Mouse (Mus musculus) kidney, embryonic 15.5 days (tissue): ENCODE results near the gene Col4a2. TPM values are rescaled to one million over a fixed set of nuclear protein-coding genes. Genes with fewer than 3 reads are reported as not detected.
A peak's percentile ranks its signal among the peaks of the same experiment; 100 is the strongest.

Experiments
- ATAC-seq: fragments of 200-750 bp; cut with Nextera tagmentation; replicated peaks from 2 replicates; pipeline ENCODE4 v1.8.0; 2017; ENCODE audit warnings: moderate TSS enrichment; ENCODE audit not compliant: low FRiP score
- H3K27ac ChIP-seq: fragments of 300-500 bp; sonication (generic); 2 replicates; pipeline ENCODE4 v1.5.1; 2015; ENCODE audit warnings: mild to moderate bottlenecking, inconsistent platforms
- H3K27me3 ChIP-seq: fragments of 300-500 bp; sonication (generic); 2 replicates; pipeline ENCODE4 v1.6.1; 2015; ENCODE audit warnings: inconsistent platforms
- H3K36me3 ChIP-seq: fragments of 300-500 bp; sonication (generic); 2 replicates; pipeline ENCODE4 v1.6.1; 2015; ENCODE audit warnings: inconsistent platforms
- H3K4me1 ChIP-seq: fragments of 300-500 bp; sonication (generic); 2 replicates; pipeline ENCODE4 v1.6.1; 2015; ENCODE audit warnings: inconsistent platforms
- H3K4me2 ChIP-seq: fragments of 300-500 bp; sonication (generic); 2 replicates; pipeline ENCODE4 v1.6.1; 2015; ENCODE audit warnings: moderate library complexity, mild to moderate bottlenecking, inconsistent platforms
- H3K4me3 ChIP-seq: fragments of 300-500 bp; sonication (generic); replicated peaks from 2 replicates; pipeline ENCODE4 v1.5.1; 2015; ENCODE audit warnings: mild to moderate bottlenecking, inconsistent platforms
- H3K9ac ChIP-seq: fragments of 300-500 bp; sonication (generic); 2 replicates; pipeline ENCODE4 v1.6.1; 2015; ENCODE audit warnings: mild to moderate bottlenecking, inconsistent platforms
- H3K9me3 ChIP-seq: fragments of 300-500 bp; sonication (generic); replicated peaks from 2 replicates; pipeline ENCODE4 v1.6.1; 2016; ENCODE audit warnings: inconsistent platforms
- WGBS: fragments of 180-500 bp; shearing (Covaris S2); methylation state at CpG from one replicate; pipeline ENCODE4 v1.1.7; 2015; ENCODE audit warnings: mixed read lengths; 5-methylcytosine and 5-hydroxymethylcytosine counted together
- polyA plus RNA-seq: library from polyadenylated mRNA; unstranded; fragments of >200 nt; fragmentation: Nextera tagmentation; extraction: Ambion mirVana; gene quantifications from 2 replicates; pipeline ENCODE4 v1.2.1, GENCODE M21; 2015

The Col4a2 gene
- polyA plus RNA-seq, 1 experiment from 2014 or later: 116 TPM

- Histone ChIP-seq H3K4me2 (no peak overlapping the region), H3K4me1 (peaks cover 70% of the 10 kb centered on the region)
- WGBS: 85% methylated on average over 4 of the region's 4 CpGs
Observed at GRCm38 (mm10) chr8:11366741-11367140, 54.1 kb downstream of the Col4a2 start.

GRCm38 (mm10) chr8:11367670-11368069, 55.1 kb downstream of the Col4a2 start:
- Histone ChIP-seq H3K27ac (no peak overlapping the region), H3K27me3 (no peaks in the 10 kb centered on the region), H3K4me1 (peaks cover 60% of the 10 kb centered on the region), H3K9ac (no peak overlapping the region), H3K36me3 (peaks cover 18% of the 10 kb centered on the region), H3K4me2 (no peak overlapping the region), H3K4me3 (no peak overlapping the region), H3K9me3 (no peaks in the 10 kb centered on the region)
- WGBS: 76% methylated on average over 5 of the region's 5 CpGs
- no peak for ATAC-seq

More at GRCm38 (mm10) chr8:11366741-11367140, 54.1 kb downstream of the Col4a2 start:
- no peak for ATAC-seq
- Histone ChIP-seq H3K4me3 (no peak overlapping the region), H3K36me3 (peaks cover 18% of the 10 kb centered on the region), H3K27me3 (no peaks in the 10 kb centered on the region), H3K27ac (peak overlapping the region; percentile 11; the same call in 1 of the 2 replicates), H3K9me3 (no peaks in the 10 kb centered on the region), H3K9ac (no peak overlapping the region)

- no peak overlapping the region for H3K4me2 ChIP-seq
- H3K9ac ChIP-seq: no peak overlapping the region
- no peak overlapping the region for H3K4me3 ChIP-seq
- H3K27me3 ChIP-seq: no peaks in the 10 kb centered on the region
- H3K27ac ChIP-seq: peak overlapping the region; percentile 42; the same call in 1 of the 2 replicates
- ATAC-seq: peak; percentile 77; the same call in 1 of the 2 replicates
- peaks cover 26% of the 10 kb centered on the region for H3K36me3 ChIP-seq
- 71% methylated on average over 19 of the region's 19 CpGs for WGBS
- no peaks in the 10 kb centered on the region for H3K9me3 ChIP-seq
- H3K4me1 ChIP-seq: peaks cover 42% of the 10 kb centered on the region
Observed at GRCm38 (mm10) chr8:11369526-11370203, 57.1 kb downstream of the Col4a2 start.

GRCm38 (mm10) chr8:11371347-11371746, 58.7 kb downstream of the Col4a2 start:
- Histone ChIP-seq H3K27ac (no peak overlapping the region), H3K36me3 (peaks cover 28% of the 10 kb centered on the region), H3K9ac (no peak overlapping the region), H3K27me3 (no peaks in the 10 kb centered on the region), H3K4me2 (no peak overlapping the region), H3K4me3 (no peak overlapping the region), H3K4me1 (peaks cover 55% of the 10 kb centered on the region), H3K9me3 (no peaks in the 10 kb centered on the region)
- WGBS: 66% methylated on average over 10 of the region's 10 CpGs
- no peak for ATAC-seq

- Histone ChIP-seq H3K9me3 (no peaks in the 10 kb centered on the region), H3K27ac (no peak overlapping the region), H3K4me1 (peaks cover 54% of the 10 kb centered on the region), H3K4me2 (no peak overlapping the region), H3K36me3 (peaks cover 28% of the 10 kb centered on the region), H3K9ac (no peak overlapping the region), H3K4me3 (no peak overlapping the region), H3K27me3 (no peaks in the 10 kb centered on the region)
- ATAC-seq: no peak
- 90% methylated on average over 8 of the region's 8 CpGs for WGBS
Observed at GRCm38 (mm10) chr8:11372080-11372479, 59.5 kb downstream of the Col4a2 start.

- Histone ChIP-seq H3K9me3 (no peaks in the 10 kb centered on the region), H3K27me3 (no peaks in the 10 kb centered on the region), H3K27ac (no peak overlapping the region), H3K4me2 (no peak overlapping the region), H3K9ac (no peak overlapping the region), H3K4me1 (peaks cover 57% of the 10 kb centered on the region), H3K4me3 (no peak overlapping the region), H3K36me3 (peaks cover 21% of the 10 kb centered on the region)
- no peak for ATAC-seq
- 88% methylated on average over 15 of the region's 15 CpGs for WGBS
Observed at GRCm38 (mm10) chr8:11373643-11374325, 61.2 kb downstream of the Col4a2 start.

- WGBS: 89% methylated on average over 15 of the region's 15 CpGs
- H3K4me3 ChIP-seq: no peak overlapping the region
- H3K4me2 ChIP-seq: no peak overlapping the region
- H3K9me3 ChIP-seq: no peaks in the 10 kb centered on the region
- no peak overlapping the region for H3K27ac ChIP-seq
- H3K27me3 ChIP-seq: no peaks in the 10 kb centered on the region
- peaks cover 21% of the 10 kb centered on the region for H3K36me3 ChIP-seq
- no peak for ATAC-seq
- H3K4me1 ChIP-seq: peaks cover 55% of the 10 kb centered on the region
- no peak overlapping the region for H3K9ac ChIP-seq
Observed at GRCm38 (mm10) chr8:11374326-11375076, 61.9 kb downstream of the Col4a2 start.

GRCm38 (mm10) chr8:11375749-11376438, 63.3 kb downstream of the Col4a2 start:
- Histone ChIP-seq H3K27me3 (no peaks in the 10 kb centered on the region), H3K4me3 (no peak overlapping the region), H3K36me3 (peaks cover 15% of the 10 kb centered on the region; the same call in 1 of the 2 replicates), H3K4me1 (peaks cover 43% of the 10 kb centered on the region), H3K27ac (peak overlapping the region; percentile 51; the same call in 1 of the 2 replicates), H3K9ac (no peak overlapping the region), H3K4me2 (no peak overlapping the region), H3K9me3 (no peaks in the 10 kb centered on the region)
- ATAC-seq: no peak
- WGBS: 32% methylated on average over 18 of the region's 18 CpGs

- no peak overlapping the region for H3K4me2 ChIP-seq
- WGBS: 84% methylated on average over 16 of the region's 16 CpGs
- no peaks in the 10 kb centered on the region for H3K27me3 ChIP-seq
- no peak overlapping the region for H3K9ac ChIP-seq
- no peak overlapping the region for H3K27ac ChIP-seq
- no peaks in the 10 kb centered on the region for H3K9me3 ChIP-seq
- H3K36me3 ChIP-seq: peaks cover 10% of the 10 kb centered on the region; the same call in 1 of the 2 replicates
- peaks cover 51% of the 10 kb centered on the region for H3K4me1 ChIP-seq
- no peak for ATAC-seq
- H3K4me3 ChIP-seq: no peak overlapping the region
Observed at GRCm38 (mm10) chr8:11377391-11378210, 65.0 kb downstream of the Col4a2 start.

GRCm38 (mm10) chr8:11379590-11379989, 67.0 kb downstream of the Col4a2 start:
- Histone ChIP-seq H3K9me3 (no peaks in the 10 kb centered on the region), H3K9ac (no peak overlapping the region), H3K27ac (peak overlapping the region; percentile 59), H3K4me1 (peaks cover 64% of the 10 kb centered on the region), H3K4me3 (no peak overlapping the region), H3K27me3 (no peaks in the 10 kb centered on the region), H3K4me2 (no peak overlapping the region), H3K36me3 (peaks cover 3% of the 10 kb centered on the region; the same call in 1 of the 2 replicates)
- 66% methylated on average over 7 of the region's 7 CpGs for WGBS
- ATAC-seq: no peak

GRCm38 (mm10) chr8:11381544-11381943, 68.9 kb downstream of the Col4a2 start:
- H3K9me3 ChIP-seq: no peaks in the 10 kb centered on the region
- no peak overlapping the region for H3K9ac ChIP-seq
- H3K4me1 ChIP-seq: peaks cover 62% of the 10 kb centered on the region
- no peak overlapping the region for H3K4me2 ChIP-seq
- H3K27me3 ChIP-seq: no peaks in the 10 kb centered on the region
- H3K36me3 ChIP-seq: peaks cover 4% of the 10 kb centered on the region; the same call in 1 of the 2 replicates
- 89% methylated on average over 7 of the region's 7 CpGs for WGBS
- no peak overlapping the region for H3K4me3 ChIP-seq
- ATAC-seq: no peak
- no peak overlapping the region for H3K27ac ChIP-seq
